14 mouse cellular contexts compared by ENCODE assay signal in the genomic region with DNA sequence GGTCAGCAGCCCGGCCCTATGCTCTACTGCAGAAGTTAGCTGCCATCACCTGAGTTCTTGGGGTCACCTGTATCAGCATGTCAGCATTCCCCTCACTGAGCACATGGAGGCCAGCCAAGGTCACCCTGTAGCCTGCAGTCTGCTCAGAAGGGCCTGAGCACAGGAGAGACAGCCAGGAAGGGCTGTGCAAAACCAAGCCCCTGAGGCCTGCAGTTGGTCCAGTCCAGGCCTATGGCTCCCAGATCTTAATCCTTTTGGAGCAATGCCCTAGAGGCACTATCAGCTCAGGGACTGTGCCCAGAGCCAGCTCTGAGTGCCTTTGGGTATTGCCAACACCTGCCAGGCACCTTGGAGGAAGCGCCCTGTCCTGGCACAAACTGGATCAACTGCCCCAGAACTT. TPM values are rescaled to one million over a fixed set of nuclear protein-coding genes. Genes with fewer than 3 reads are reported as not detected.
A peak's percentile ranks its signal among the peaks of the same experiment; 100 is the strongest.
DNase-seq lines count a peak whose midpoint lies in the region; ATAC-seq and TF ChIP-seq lines count a peak whose summit lies in the region.
"Had no signal": no experiment of that assay in that cellular context is flagged by ENCODE, and none has a peak within 500 bp of the region (broad histone marks: within the 10 kb centered on the region; RNA-seq: fewer than 3 reads in every experiment).

No protein-coding gene starts in this region.

- peaks cover 31% of the 10 kb centered on the region for H3K4me1 ChIP-seq in kidney, embryonic 16.5 days (ENCODE audit: insufficient read depth, low read length)

- H3K9me3 ChIP-seq in kidney, embryonic 16.5 days (ENCODE audit: low read length): no peaks in the 10 kb centered on the region
- H3K9me3 ChIP-seq: forebrain, embryonic 13.5 days; megakaryocyte, embryonic 14.5 days had no signal

- H3K36me3 ChIP-seq in kidney, embryonic 16.5 days (ENCODE audit: insufficient read depth, low read length): peaks cover 20% of the 10 kb centered on the region

- H3K4me2 ChIP-seq in kidney, embryonic 16.5 days (replicated peaks; ENCODE audit: low read depth, low read length): no peak overlapping the region
- H3K4me2 ChIP-seq: forebrain, embryonic 13.5 days had no signal

- WGBS in kidney, embryonic 16.5 days: 94% methylated on average over 2 of the region's 2 CpGs

- DNase-seq in adrenal gland, adult 2 months: peak; percentile 26
- no peak for DNase-seq in adrenal gland, adult 18-20 months (ENCODE audit: low spot score in 2 of 2)
- DNase-seq in heart, adult 11 months: peak; percentile 92
- no peak for DNase-seq in heart, adult 8-10 months (ENCODE audit: low spot score)
- DNase-seq in left cerebral cortex, adult 2 months (ENCODE audit: extremely low spot score in 1 of 2, low spot score in 2 of 2): no peak
- no peak for DNase-seq in left cerebral cortex, postnatal 36 days (ENCODE audit: low spot score in 2 of 2)
- DNase-seq: adrenal gland, postnatal 25 days had no signal

- intact Hi-C loops in left cerebral cortex, adult 2 months (cut with DNase I): no loop called here
- intact Hi-C loops in left cerebral cortex, postnatal 36 days (cut with DNase I): no loop called here

- ATAC-seq in kidney, embryonic 16.5 days (ENCODE audit: low FRiP score, low TSS enrichment): no peak
- ATAC-seq in megakaryocyte progenitor cell, adult 5-6 weeks (replicated peaks; ENCODE audit: poor library complexity): no peak
- ATAC-seq: forebrain, embryonic 13.5 days; inflammation-experienced regulatory T-cells, adult 6 months had no signal

- H3K27ac ChIP-seq in left cerebral cortex, adult 2 months: peak overlapping the region; percentile 24; the same call in 1 of the 2 replicates
- no peak overlapping the region for H3K27ac ChIP-seq in kidney, embryonic 16.5 days (ENCODE audit: low read length)
- H3K27ac ChIP-seq: forebrain, embryonic 13.5 days had no signal

- 0 out of 2 replicates have a peak overlapping the region, but pooled peaks have one; percentile 8 for H3K9ac ChIP-seq in kidney, embryonic 16.5 days (replicated peaks; ENCODE audit: low read length)
- H3K9ac ChIP-seq: forebrain, embryonic 13.5 days had no signal

- no peaks in the 10 kb centered on the region for H3K27me3 ChIP-seq in kidney, embryonic 16.5 days (ENCODE audit: insufficient read depth, low read length)
- H3K27me3 ChIP-seq: forebrain, embryonic 13.5 days; megakaryocyte, embryonic 14.5 days had no signal

- H3K4me3 ChIP-seq in left cerebral cortex, adult 2 months: no peak overlapping the region
- no peak overlapping the region for H3K4me3 ChIP-seq in kidney, embryonic 16.5 days (ENCODE audit: low read length)
- H3K4me3 ChIP-seq: forebrain, embryonic 13.5 days had no signal

- no peak for TF ChIP-seq CTCF in left cerebral cortex, adult 2 months (IDR thresholded peaks at IDR 0.05)

RNA-seq across cellular contexts. Expression of gene Ppp1r37, which starts 5.8 kb away (rescaled TPM):
- total RNA-seq in adrenal gland, adult 2 months (2021): 10 to 100 TPM; 68.3 to 70.8 TPM
- polyA plus RNA-seq in adrenal gland, adult 2 months (2012; rRNA removed): 159 and 163 TPM in 2 replicates
- 10 to 100 TPM; 72.8 to 73.6 TPM for total RNA-seq in adrenal gland, adult 18-20 months (2021)
- 10 to 100 TPM; 61.6 to 72.9 (median 63.8) TPM for total RNA-seq in heart, adult 8-10 months (2022)
- total RNA-seq in left cerebral cortex, adult 2 months (2021): 100 to 1,000 TPM; 148 to 150 TPM
- 100 to 1,000 TPM; 135 to 140 TPM for total RNA-seq in left cerebral cortex, postnatal 36 days (2021)
- polyA plus RNA-seq in kidney, embryonic 16.5 days (2015; fragmentation: Nextera tagmentation; extraction: Ambion mirVana): 21.9 and 23.9 TPM in 2 replicates
- 11.0 and 11.7 TPM in 2 replicates for total RNA-seq in megakaryocyte progenitor cell, adult 5-6 weeks (2015)
- 13.4 and 18.1 TPM in 2 replicates for total RNA-seq in megakaryocyte progenitor cell, adult 5-6 weeks (2017)

RNA-seq across cellular contexts. Expression of gene Zfp296, which starts 20.0 kb away (rescaled TPM):
- under 1 TPM; 0.69 to 0.98 TPM for total RNA-seq in adrenal gland, adult 2 months (2021)
- polyA plus RNA-seq in adrenal gland, adult 2 months (2012; rRNA removed): 3.1 and 3.4 TPM in 2 replicates
- 1 to 10 TPM in 1 of 2 experiments, under 1 TPM in 1; 0.46 to 1.2 TPM for total RNA-seq in adrenal gland, adult 18-20 months (2021)
- under 1 TPM; 0.25 to 0.84 (median 0.34) TPM for total RNA-seq in heart, adult 8-10 months (2022)
- total RNA-seq in left cerebral cortex, adult 2 months (2021): 1 to 10 TPM; 1.5 to 2.0 TPM
- 1 to 10 TPM; 1.2 to 1.3 TPM for total RNA-seq in left cerebral cortex, postnatal 36 days (2021)
- polyA plus RNA-seq in kidney, embryonic 16.5 days (2015; fragmentation: Nextera tagmentation; extraction: Ambion mirVana): 0.46 and 0.71 TPM in 2 replicates
- 5.9 and 6.8 TPM in 2 replicates for total RNA-seq in megakaryocyte progenitor cell, adult 5-6 weeks (2015)
- 2.8 and 4.4 TPM in 2 replicates for total RNA-seq in megakaryocyte progenitor cell, adult 5-6 weeks (2017)

RNA-seq across cellular contexts. Expression of gene Gemin7, which starts 20.3 kb away (rescaled TPM):
- total RNA-seq in adrenal gland, adult 2 months (2021): 10 to 100 TPM; 83.8 to 84.2 TPM
- polyA plus RNA-seq in adrenal gland, adult 2 months (2012; rRNA removed): 177 and 183 TPM in 2 replicates
- total RNA-seq in adrenal gland, adult 18-20 months (2021): 10 to 100 TPM; 66.7 to 85.1 TPM
- total RNA-seq in heart, adult 8-10 months (2022): 10 to 100 TPM; 44.9 to 65.4 (median 52.1) TPM
- total RNA-seq in left cerebral cortex, adult 2 months (2021): 10 to 100 TPM; 50.1 to 50.8 TPM
- 10 to 100 TPM; 52.6 to 54.1 TPM for total RNA-seq in left cerebral cortex, postnatal 36 days (2021)
- 169 and 183 TPM in 2 replicates for polyA plus RNA-seq in kidney, embryonic 16.5 days (2015; fragmentation: Nextera tagmentation; extraction: Ambion mirVana)
- total RNA-seq in megakaryocyte progenitor cell, adult 5-6 weeks (2015): 65.5 and 73.4 TPM in 2 replicates
- 33.5 and 36.9 TPM in 2 replicates for total RNA-seq in megakaryocyte progenitor cell, adult 5-6 weeks (2017)

RNA-seq across cellular contexts. Expression of gene Nkpd1, which starts 39.4 kb away (rescaled TPM):
- under 1 TPM in 1 of 2 experiments, not detected in 1; 0.14 TPM for total RNA-seq in adrenal gland, adult 2 months (2021)
- 0.38 and 0.64 TPM in 2 replicates for polyA plus RNA-seq in adrenal gland, adult 2 months (2012; rRNA removed)
- total RNA-seq in adrenal gland, adult 18-20 months (2021): under 1 TPM in 1 of 2 experiments, not detected in 1; 0.17 TPM
- total RNA-seq in heart, adult 8-10 months (2022): not detected
- under 1 TPM; 0.44 to 0.84 TPM for total RNA-seq in left cerebral cortex, adult 2 months (2021)
- under 1 TPM; 0.68 to 0.94 TPM for total RNA-seq in left cerebral cortex, postnatal 36 days (2021)
- 0.11 and 0.14 TPM in 2 replicates for polyA plus RNA-seq in kidney, embryonic 16.5 days (2015; fragmentation: Nextera tagmentation; extraction: Ambion mirVana)
- not detected in 2 replicates for total RNA-seq in megakaryocyte progenitor cell, adult 5-6 weeks (2015)
- total RNA-seq in megakaryocyte progenitor cell, adult 5-6 weeks (2017): 0.17 and 0.34 TPM in 2 replicates
- total RNA-seq: adrenal gland, postnatal 25 days; granulocyte monocyte progenitor cell, adult 5-6 weeks had no signal
- polyA plus RNA-seq: embryonic facial prominence, embryonic 11.5 days; inflammation-experienced regulatory T-cells, adult 6 months had no signal

RNA-seq across cellular contexts. Expression of gene Clasrp, which starts 47.2 kb away (rescaled TPM):
- total RNA-seq in adrenal gland, adult 2 months (2021): 10 to 100 TPM; 34.4 to 37.3 TPM
- 280 and 380 TPM in 2 replicates for polyA plus RNA-seq in adrenal gland, adult 2 months (2012; rRNA removed)
- total RNA-seq in adrenal gland, adult 18-20 months (2021): 10 to 100 TPM; 36.5 to 36.9 TPM
- 10 to 100 TPM in 3 of 4 experiments, 1 to 10 TPM in 1; 9.6 to 16.8 (median 12.1) TPM for total RNA-seq in heart, adult 8-10 months (2022)
- 10 to 100 TPM; 92.7 to 98.3 TPM for total RNA-seq in left cerebral cortex, adult 2 months (2021)
- 100 to 1,000 TPM in 1 of 2 experiments, 10 to 100 TPM in 1; 65.1 to 110 TPM for total RNA-seq in left cerebral cortex, postnatal 36 days (2021)
- 52.6 and 55.8 TPM in 2 replicates for polyA plus RNA-seq in kidney, embryonic 16.5 days (2015; fragmentation: Nextera tagmentation; extraction: Ambion mirVana)
- 9.6 and 11.7 TPM in 2 replicates for total RNA-seq in megakaryocyte progenitor cell, adult 5-6 weeks (2015)
- total RNA-seq in megakaryocyte progenitor cell, adult 5-6 weeks (2017): 30.2 and 32.6 TPM in 2 replicates

Comparison
In these comparisons a context has a peak if more than half of its experiments do, and no peak if none do; other contexts are left out.
1. DNase-seq: peak in adrenal gland, adult 2 months (single experiment) and heart, adult 11 months (single experiment); none in adrenal gland, adult 18-20 months (0 of 2), heart, adult 8-10 months (single experiment), left cerebral cortex, adult 2 months (0 of 2) and left cerebral cortex, postnatal 36 days (0 of 2).